Mouse (Mus musculus) gastrocnemius, adult 18-20 months (tissue): ENCODE data around the gene Gnaq. TPM values are rescaled to one million over a fixed set of nuclear protein-coding genes. Genes with fewer than 3 reads are reported as not detected.

Experiments
- DNase-seq: peaks from one replicate; pipeline ENCODE4 v3.0.0; 2021; ENCODE audit warnings: low spot score
- total RNA-seq, 2 experiments: library from RNA; stranded (reverse); gene quantifications; 2 replicates each; pipeline ENCODE4 v1.2.3; 2021

The Gnaq gene
- total RNA-seq, 2 experiments from 2014 or later: 11.9 to 14.9 TPM

DNA sequence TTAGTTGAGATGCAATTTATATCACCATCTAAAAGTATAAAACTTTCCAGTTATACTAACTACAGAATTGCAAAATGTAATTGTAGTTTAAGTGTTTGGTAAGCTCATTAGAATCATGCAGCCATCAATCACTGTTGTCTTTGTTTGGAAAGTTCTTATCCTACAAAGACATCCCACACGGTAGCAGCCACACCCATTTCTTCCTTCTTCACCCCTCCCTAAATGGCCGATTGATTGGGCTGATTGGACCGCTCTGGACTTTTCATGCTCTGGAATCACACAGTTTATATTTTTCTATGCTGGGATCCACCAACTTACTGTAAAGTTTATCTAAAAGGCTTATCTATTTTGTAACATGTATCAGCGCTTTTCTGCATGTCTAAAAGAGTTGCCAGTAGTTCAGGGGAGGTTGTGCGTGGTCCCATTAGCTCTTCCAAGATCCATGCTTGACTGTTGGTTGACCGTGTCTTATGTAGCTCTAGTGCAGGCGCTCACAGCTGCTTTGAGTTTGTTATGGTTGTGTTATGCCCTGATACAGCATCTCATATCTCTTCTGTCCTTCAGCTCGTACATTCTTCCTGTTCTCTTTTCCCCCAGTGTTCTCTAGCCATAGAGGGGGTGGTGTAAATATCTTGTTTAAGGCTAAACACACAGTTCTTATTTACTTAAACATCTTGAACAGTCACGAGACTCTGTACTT lies 56.6 kb downstream of the Gnaq start:
- DNase-seq: no peak

DNA sequence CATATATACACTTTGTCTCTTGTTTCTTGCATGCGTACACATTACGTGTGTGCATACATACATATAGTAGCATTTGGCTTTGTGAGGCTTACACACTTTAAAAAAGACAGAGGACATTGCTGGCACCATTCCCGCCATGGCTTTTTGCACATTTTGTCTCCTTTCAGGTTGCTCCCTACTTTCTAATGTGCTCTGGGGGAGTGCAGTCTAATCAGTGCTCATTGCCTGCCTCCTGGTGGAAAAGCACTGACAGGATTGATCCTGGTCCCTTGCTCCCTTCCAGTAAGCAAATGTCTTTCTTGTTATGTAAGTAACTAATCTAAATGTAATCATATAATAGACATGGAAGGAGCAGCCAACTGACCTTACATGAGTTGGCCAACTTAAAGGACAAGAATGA lies 65.5 kb downstream of the Gnaq start:
- DNase-seq: peak; percentile 38

DNA sequence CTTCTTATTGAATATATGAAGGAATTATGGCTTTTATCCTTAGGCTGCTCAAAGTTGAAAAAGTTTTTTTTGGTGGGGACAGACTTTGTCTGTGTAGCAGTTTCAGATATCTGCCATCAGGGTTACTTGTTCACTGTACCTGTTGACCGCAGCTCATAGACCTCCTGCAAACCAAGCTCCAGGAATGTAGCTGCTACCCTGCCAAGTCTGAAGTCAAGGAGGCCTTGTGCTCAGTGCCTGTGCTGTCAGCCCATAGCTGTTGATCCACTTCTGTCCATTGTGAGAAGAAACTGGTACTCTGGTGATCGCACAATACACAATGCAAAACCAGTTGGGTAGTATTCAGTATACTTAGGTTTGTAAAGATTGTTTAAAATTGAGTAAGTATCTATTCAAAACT lies 68.7 kb downstream of the Gnaq start:
- no peak for DNase-seq

DNA sequence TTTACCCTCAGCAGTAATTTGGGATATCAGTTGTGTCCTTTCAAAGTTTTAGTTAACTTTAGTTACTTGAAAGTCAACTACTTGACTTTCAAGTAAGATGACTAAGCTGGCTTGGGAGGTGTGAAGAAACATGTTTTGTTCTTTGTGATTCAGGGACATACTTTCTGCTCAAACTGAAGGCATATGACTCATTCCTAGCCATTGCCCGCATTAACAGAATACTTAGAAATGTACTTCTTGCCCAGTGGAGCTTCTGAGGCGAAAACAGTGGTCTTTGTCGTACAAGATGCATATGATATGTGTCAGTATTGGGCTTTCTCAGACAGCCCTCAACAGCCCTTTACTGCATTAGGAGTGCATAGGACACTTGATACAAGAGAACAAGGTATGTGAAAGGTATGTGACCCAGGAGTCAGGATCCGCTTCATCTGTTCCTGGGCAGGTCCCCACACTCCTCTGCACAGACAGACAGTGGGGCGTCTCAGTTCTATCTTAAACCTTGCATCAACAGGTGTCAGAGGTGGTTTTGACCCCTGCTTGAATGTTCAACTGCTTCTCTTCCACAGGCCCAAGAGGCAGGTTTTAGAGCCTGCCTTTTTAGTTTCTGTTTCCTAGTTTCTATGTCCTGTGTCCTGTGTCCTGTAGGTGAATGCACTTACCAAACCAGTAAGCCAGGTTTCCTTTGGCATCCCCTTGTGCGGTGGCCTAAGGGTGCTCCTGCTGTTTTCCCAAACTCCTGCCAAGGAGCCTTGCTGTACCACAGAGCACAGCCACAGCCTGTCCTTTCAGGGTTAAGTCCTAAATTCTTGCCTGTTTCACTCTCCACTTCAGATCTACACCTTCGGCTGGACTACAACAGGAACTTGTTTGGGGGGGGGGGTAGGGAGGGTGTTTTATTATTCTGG lies 72.4 kb downstream of the Gnaq start:
- no peak for DNase-seq

DNA sequence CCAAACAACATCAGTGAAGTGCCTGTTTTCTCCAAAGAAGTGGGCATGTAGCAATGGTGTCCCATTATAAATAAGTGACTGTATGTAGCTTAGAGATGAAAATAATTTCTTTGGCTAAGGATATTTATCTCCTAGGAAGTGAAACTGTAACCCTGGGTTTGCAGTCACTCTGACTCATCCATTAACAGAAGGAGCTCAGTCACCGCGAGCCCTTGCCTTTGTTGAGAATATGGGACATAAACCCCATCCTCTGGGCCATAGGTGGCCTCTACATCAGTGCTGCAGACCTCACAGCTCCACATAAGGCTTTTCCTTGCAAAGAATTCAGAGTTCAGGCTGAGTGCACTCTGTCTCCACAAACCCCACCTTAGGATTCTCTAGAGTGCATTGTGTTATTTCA lies 77.0 kb downstream of the Gnaq start:
- DNase-seq: no peak

DNA sequence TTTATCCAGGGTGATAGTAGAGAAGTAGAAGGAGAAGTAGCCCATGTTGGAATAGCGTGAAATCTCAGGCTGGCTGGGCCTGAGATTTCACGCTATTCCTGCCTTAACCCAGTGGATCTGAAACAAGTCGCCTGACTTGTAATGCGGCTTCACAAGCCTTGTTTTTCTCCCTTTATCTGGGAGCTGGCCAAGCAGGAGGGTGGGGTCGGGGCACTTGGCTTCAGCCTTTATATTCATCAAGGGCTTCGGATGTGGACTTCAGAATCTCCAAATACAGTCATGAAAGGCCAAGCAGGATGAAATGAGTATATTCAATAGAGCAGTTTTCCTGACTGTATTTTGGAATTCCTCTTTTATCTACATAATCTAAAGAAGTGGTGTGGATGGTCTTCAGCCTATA lies 82.3 kb downstream of the Gnaq start:
- peak; percentile 83 for DNase-seq

DNA sequence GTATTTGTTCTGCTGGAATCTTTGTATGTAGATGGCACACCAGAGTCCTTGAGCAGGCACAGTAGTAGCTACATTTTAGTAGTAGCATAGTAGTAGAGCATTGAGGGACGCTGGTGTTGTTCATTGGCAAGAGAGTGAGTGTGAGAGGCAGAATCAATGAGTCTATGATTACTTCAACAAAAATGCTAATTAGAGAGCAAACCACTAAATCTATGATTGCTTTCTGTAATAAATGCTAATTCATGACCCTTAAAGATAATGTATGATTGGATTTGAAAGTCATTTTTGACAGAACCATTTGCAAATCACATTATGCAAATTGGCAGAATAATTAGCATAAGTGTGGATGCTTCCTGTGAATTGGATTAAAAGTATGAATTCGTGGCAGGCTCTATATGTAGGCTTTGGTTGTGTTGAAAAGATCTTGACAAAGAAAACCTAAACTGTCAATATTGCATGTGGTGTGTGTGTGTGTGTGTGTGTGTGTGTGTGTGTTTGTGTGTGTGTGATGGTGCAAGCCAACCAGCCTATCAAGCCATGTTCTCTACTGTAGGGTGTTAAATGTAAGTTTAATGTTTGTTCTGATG lies 82.9 kb downstream of the Gnaq start:
- no peak for DNase-seq

DNA sequence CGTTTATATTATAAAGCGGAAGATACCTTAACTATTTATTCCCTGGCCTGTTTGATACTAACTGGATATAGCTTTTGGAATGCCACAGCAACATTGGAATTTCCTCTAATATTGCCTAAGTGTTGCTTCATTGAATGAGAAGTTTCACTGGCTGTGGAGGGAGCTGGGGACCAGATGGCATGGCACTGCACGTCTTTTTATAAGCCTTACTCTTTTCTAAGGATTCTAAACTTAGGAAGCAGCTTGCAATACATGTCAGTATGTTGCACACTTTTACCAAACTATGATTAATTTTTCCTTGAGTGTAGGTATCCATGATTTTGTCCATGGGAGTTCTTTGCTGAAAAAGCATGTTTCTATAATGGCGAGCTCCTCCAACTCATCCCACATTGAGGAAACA lies 87.3 kb downstream of the Gnaq start:
- DNase-seq: no peak

DNA sequence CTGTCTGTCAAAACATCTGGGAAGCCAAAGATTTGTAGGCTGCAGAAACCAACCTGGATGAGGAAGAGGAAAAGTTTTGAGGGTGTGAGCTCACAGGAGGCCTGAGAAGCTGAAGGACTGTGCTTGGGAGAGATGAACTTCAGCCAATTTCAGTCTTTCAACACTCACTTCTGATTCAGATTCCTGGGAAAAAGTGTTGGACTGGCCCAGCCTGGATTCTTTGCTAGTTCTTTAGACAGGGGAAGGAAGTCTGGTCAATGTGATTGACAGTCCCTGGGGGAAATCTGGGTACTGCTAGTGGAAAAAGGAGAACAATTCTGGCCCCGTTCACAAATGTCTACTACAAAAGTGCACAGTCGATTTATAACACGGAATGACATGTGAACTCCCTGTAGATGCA lies 89.9 kb downstream of the Gnaq start:
- DNase-seq: peak; percentile 32

DNA sequence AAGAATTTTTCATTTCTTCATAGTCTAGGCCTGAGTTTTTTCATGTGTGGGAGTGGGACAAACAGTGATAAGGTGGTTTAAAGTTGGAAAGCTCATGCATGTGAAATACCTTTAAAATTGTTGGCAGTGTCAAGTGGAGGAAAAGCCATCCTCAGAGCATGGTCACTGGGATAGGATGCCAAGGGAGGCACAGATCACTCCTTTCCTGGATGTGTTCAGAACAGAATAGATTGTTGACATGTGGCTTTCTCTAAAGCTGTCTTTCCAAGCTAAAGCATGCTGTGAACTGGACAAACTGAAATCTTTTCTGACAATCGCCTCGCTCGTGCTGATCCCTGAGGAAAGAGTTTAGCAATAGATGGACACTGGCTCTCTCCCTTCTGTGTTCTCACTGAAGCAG lies 90.5 kb downstream of the Gnaq start:
- DNase-seq: no peak

DNA sequence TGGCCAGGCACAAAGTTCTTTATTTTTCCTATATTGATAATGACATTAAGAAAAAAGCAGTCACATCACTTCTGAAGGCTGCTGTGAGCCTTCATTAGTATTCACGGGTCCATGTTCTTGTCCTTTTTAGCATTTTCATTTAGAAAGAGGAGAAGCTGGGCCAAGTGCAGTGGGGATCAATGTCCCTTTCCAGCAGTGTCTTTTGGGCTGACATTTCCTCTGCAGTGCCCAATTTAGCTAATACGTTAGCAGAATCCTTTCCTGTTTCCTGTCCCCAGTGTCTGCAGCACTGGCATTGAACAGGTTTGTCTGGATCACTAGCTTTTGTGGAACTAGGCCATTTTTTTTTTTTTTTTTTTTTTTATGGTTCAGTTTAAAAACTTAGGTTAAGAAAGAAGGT lies 92.2 kb downstream of the Gnaq start:
- DNase-seq: no peak

DNA sequence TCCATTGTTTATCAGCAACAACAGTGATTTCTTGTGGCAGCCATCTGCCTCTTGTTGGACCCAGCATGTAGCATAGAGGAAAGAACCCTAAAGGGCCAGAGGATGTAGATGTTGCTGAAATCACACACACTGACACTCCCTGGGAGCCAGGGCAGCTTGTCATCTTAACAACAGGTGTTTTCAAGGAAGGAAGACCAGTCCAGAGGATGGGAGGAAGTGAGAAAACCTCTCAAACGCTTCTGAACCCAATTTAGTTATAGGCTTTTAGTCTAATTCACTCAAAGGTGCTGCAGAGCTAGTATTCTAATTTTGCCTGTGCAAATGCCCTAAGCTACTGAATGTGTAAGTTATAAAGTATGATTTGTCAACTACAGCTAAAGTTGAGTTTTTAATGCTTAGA lies 99.0 kb downstream of the Gnaq start:
- DNase-seq: no peak

DNA sequence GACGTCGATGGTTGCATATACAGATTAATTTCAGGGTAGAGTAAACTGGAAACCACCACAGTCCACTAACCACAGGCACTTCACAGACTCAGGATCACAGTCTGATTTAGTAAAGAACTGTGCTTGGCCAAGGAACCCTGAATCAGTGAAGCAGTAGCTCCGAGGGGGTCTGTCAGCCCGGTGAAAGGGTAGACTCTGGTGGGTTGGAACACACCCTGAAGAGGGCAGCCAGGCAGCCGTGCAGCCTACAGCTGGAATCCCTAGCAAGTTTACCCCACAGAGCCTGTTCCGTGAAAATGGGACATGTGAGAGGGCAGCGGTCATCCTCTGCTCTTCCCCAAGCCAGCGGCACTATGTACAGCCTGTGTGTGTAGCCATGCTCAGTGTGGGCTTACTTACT lies 103.0 kb downstream of the Gnaq start:
- DNase-seq: no peak

DNA sequence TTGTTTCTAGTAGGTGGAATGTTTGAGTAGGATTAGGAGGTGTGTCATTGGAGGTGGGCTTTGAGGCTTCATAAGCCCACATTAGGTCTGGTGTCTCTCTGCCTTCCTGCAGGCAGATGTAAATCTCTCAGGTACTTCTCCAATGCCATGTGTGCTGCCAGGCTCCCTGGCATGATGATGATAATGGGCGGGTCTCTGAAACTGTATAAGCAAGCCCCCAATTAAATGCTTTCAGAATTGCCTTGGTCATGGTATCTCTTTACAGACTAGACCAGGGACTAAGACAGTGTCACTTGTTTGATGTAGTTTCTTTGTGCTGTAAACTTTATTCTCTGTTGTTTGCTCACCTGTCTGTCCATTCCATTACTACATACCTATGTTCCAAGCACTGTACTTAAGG lies 104.4 kb downstream of the Gnaq start:
- DNase-seq: no peak

DNA sequence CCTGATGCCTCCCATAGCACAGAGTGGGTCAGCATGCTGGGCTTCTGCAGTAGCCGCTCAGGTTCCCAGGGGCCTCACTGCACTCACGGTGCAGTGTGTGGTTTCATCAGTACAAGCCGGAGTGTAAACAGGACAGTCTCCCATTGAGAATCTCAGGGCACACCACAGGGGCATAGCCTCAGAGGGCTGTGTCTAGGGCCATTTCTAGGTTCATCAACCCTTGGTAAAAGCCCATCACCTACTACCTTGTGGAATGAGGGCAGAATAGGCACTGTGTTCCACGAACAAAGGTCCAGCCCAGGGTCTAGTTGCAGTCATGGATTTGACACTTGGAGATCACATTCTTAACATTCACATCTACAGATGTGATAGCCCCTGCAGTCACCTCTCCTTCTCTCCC lies 105.4 kb downstream of the Gnaq start:
- no peak for DNase-seq

DNA sequence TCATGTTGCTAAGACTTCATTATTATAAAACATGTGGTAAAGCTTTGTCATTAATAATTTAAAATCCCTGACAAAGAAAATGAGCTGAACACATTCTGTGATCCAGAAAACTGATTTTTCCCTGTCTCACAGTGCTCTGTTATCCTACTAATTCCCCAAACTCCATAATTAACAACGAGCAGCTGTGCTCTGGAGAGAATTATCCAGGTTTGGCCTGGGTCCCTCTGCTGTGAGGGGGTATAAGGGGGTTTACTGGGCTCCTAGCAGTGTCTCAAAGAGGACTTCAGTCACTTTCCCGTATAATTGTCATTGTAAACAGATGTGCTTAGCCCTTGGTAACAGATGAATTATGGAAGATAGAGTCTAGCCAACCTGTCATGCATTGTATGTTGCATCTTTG lies 105.9 kb downstream of the Gnaq start:
- no peak for DNase-seq

DNA sequence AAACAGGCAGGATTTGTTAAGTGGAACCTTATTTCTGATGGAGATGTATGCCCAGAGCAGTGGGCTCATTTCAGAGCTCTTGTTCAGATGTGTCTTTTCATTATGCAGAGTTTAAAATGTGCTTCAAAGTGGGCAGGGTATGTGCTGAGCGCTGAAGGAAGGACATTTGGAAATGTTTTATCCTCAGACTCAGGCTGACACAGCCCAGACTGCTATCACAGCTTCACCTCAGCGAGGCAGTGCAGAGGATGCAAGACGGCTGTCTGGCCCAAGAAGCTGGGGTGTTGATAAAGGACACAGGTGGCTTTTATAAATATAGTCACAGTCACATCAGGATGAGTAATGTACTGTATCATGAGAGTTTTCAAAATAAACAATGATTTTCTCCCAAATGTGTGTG lies 110.1 kb downstream of the Gnaq start:
- no peak for DNase-seq

DNA sequence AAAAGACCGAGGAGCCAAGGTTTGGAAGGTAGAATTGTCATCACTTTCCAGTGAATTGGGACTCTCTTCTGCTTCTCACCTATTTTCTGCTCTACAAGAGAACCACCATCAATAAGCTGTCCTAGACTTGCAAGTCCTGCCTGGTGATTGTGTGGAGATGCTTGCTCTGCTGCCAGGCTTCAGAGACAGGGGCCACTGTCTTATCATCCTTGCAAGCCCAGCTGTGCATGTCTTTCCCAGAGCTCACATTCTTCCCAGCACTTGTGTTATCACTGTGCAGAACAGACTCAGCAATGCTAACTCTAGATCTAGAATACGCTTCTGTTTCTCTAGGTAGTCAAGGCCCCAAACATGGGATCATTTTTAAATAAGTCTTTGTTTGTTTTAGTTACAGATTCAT lies 116.4 kb downstream of the Gnaq start:
- no peak for DNase-seq

DNA sequence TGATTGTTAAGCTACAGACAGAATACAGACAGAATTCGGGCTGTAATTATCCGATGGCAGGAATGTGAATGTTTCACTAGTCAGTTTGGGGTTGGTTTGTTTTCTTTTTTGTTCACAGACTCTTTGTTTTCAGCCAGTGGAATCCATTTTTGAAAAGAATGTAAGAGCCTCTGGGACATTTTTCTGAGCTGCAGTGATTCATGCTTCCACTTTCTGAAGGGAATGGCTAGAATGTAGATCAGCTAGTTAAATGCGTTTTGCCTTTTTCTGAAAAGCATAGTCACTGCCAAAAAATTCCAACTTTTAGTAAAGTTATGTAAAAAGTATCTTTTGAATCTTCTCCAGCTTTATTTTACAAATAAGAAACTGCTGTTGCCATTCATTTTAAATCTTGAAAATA lies 118.3 kb downstream of the Gnaq start:
- DNase-seq: no peak

DNA sequence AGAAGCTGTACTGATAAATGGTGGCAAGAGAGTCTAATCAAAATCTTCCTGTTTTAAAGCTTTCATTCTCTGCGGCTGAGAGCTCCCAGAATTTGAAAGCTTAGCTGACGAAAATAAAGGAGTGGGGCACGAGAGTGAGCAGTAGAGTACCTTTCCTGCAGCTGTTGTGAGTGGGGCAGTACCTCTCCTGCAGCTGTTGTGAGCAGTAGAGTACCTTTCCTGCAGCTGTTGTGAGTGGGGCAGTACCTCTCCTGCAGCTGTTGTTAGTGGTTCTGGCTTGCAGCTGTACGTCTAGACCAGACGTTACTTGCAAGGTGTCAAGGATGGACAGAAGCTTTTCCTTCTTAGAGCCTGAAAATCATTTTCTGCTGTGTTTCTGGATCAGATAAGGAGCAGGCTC lies 119.2 kb downstream of the Gnaq start:
- DNase-seq: no peak

DNA sequence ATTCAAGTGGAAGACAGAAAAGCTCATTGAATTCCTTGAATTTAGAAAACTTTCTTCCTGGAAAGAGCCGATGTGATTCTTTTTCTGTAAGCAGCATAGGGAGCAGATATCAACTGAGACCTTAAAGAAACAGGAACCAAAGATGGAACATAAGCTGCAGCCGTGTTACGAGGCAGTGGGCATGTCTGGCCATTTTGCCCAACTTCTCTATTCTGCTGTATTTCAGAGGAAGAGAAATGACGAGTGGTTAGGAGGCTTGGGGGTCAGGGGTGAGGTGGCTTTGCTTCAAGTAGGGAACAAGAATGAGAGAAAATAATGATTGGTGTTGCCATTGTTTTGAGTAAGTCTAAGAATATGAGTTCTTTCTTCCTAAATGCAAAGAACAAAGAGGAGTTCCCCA lies 120.1 kb downstream of the Gnaq start:
- no peak for DNase-seq

DNA sequence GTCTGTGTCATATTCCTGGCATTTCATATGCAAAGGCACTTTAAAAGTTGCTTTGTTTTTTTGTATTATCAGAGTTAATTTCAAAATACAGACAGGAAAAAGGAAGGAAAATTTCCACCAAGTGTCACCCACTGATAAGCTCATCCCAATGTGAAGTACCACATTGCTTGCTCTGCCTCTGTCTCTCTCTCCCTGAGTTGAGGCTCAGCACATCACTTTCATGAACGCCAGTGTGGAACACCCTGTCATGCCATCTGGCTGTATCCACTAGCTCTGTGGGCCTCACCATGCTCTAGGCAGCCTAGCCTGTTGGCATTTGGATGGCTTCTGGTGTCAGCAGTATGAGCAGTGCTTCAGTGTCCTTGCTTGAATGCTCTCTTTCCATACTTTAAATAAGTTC lies 122.2 kb downstream of the Gnaq start:
- DNase-seq: no peak

DNA sequence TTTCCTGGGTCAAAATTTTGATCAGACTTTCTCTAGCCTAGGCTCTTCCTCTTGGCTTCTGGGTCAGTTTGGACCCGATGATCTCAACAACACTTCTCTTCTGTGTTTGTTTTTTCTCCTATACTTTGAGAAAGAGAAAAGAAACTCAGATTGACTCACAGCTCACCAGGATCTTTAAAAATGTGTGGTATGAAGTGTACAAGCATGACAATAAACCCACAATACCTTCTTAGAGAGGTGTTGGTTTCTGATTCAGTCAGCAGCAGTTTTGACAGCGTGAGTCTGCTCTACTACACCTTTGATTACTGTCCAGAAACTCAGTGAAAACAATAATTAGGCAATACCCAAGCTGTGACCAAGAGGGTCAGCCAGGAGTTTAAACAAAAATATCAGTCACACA lies 122.7 kb downstream of the Gnaq start:
- no peak for DNase-seq
